Mouse (Mus musculus): ENCODE data around the gene Rrm1.
"Not testable (repeated sequence)": the region's sequence is repeated elsewhere in the genome, so short reads cannot be mapped to it uniquely, and the experiment has no call there.

Gene Rrm1

DNA sequence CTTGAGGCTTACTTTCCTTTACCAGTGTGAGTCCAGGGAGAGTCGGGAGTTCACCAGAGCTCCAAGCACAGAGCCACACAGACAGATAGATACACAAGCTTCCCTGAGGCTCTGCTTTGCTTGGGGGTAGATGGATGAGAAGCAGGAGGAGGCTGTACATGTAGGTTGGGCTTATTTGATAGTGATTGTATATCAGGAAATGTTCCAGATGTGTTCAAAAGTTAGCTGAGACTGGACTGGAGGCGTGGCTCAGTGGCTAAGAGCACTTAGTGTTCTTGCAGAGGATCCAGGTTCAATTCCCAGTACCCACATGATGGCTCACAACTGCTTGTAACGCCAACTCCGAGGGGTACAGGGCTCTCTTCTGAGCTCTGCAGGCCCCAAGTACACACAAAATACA, 36.9 kb downstream of the Rrm1 start:
- DNase-seq (ENCODE audit: low spot score), result no peak

- no peak for DNase-seq (ENCODE audit: low spot score)
Measured at GRCm38 (mm10) chr7:102478926-102479325, 37.4 kb downstream of the Rrm1 start.

DNA sequence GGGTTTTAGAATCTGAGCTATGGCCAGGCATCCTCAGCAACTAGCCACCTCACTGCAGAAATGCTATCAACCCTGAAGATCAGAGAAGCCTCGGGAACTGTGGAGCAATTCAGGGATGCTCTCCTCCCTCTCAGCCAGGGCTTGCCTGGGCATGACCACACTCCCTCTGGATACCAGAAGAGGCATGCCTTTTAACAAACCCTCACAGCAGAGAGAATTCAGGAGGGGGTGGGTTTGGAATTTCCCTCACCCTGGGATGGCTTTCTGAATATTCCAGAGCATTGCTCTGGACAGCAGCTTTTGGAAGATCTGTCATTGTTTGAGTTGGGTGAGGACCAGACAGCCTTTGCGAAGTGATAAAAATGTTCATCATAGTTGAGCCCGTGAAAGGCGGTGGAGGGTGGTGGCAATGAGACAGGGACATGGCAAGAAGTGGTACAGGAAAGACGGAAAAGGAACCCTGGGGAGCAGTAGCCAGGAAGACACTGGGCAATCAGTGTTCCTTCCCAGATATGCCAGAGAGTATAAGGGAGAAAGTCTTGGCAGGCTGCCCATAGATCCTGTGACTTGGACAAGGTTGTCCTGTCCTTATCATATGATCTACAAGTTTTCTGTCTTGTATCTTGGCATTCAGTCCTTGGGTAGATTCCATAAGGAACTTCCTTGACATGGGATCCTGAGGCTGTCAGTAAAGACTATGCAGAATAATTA, 38.0 kb downstream of the Rrm1 start:
- peak; percentile 69 for DNase-seq (ENCODE audit: low spot score)

DNA sequence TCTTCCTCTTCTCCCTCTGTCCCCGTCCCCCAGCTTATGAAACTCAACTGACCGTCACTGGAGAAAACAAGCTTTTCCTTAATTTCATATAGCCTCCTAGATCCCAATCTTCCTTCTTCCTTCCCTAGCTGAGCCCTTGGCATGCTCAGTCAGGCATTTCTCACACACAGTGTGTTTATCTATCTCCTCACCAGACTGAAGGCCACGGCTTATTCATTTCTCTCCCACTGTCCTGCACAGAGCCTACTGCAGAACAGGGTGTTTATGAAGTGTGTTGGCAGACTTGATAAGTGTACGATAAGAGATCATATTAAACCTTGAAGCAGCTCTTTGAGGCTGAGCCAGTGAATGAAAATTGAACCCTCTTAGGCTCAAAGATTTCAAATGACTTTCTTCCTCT, 39.3 kb downstream of the Rrm1 start:
- DNase-seq (ENCODE audit: low spot score), result no peak

DNA sequence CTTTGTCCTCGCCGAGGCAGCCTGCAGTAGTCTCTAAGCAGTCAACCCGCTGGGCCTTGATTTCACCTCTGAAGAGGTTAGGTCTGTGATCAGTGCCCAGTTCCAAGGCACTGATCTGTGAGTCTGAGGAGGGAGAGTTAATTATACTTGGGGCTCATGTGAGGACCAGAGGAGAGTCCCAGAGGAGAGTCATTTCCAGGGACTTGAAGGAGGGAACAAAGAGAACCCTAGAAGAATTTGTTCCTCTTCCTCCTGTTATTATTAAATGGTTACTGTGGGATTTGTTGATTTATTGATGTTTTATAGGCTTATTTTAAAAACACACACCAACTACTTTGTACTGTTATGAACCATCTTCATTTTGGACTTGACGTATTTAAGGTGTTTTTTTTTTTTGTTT, 40.1 kb downstream of the Rrm1 start, which contains the start of gene Olfr543:
Olfr543 (minus strand) TSS at position 101 of the 400 bp plus-strand sequence.
- no peak for DNase-seq (ENCODE audit: low spot score)

- no peak for DNase-seq (ENCODE audit: low spot score)
Measured at GRCm38 (mm10) chr7:102483665-102484064, 42.2 kb downstream of the Rrm1 start.

DNA sequence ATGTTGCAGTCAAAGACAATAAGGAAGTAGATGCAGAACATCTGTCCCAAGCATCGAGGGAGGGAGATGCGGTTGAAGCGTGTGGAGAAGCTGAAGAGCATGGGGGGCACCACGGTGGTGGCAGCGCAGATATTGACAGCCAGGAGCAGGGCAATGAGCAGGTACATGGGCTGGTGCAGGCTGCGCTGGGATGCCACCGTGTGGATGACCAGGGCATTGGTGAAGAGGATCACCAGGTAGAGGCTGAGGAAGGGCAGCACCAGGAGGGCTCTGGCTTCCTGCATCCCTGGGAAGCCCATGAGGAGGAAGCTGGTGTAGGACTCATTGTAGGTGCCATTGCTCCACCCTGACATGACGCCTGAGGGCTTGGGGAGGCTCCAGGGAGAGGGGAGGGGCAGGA, 43.3 kb downstream of the Rrm1 start:
- not testable (repeated sequence) for DNase-seq (ENCODE audit: low spot score)

DNA sequence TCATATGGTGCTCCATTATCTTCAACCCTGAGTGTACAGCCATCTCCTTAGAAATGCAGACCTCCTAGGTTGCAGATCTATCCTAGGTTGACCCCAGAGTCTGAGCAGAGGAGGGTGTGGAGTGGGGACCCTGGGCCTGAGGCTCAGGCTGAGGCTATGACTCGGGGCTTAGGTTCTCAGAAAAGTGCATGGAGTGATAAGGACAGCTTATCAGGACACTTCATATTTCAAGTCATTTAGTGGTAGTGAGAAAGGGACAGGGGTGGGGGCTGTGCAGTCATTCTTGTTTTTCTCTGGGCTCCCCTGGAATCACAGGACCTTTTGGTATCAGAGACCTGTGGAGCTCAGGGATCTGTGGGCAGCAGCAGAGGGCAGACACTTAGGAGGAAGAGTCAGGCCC, 44.6 kb downstream of the Rrm1 start:
- no peak for DNase-seq (ENCODE audit: low spot score)

DNA sequence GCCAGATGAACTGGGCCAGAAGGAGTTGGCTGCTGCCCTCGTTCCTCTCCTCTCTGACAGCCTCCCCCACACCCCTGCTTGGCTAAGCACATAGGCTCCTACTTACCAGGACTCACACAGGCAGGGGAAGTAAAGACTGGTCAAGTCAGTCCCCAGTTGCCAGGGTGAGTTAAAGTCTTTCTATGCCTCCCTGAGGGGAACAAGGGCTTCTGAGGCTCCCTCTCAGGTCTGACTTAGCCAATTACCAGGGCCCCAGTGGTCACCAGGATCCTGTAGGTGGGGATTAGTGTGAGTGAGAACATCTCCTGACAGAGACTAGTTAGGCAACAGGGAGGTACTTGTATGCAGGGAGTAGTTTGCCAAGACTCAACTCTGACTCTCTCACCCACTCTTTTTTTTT, 46.7 kb downstream of the Rrm1 start, which contains the start of gene Olfr544:
Olfr544 (minus strand) TSS at position 153 of the 400 bp plus-strand sequence.
- peak; percentile 57 for DNase-seq (ENCODE audit: low spot score)

GRCm38 (mm10) chr7:102494416-102494815, 52.9 kb downstream of the Rrm1 start:
- DNase-seq (ENCODE audit: low spot score), result not testable (repeated sequence)

DNA sequence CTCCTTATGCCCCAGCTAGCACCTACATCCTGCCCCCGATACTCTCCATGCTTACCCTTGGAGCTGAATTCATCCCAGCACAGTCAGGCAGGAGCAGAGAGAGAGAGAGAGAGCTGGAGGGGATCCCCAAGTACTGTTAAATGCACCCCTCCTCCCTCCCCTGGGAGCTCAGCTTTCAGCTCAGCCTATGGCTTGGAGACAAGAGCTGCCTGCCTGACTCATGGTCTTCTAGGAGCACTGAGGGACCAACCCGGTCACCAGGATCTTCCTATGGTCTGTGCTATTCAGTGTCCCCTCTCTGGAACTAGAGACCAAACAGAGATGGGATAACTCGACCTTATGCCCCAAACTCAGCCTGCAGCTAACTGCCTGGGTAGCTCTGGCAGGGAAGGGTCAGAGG, 58.0 kb downstream of the Rrm1 start, which contains the start of gene Olfr545:
Olfr545 (minus strand) TSS at position 101 of the 400 bp plus-strand sequence.
- no peak for DNase-seq (ENCODE audit: low spot score)

DNA sequence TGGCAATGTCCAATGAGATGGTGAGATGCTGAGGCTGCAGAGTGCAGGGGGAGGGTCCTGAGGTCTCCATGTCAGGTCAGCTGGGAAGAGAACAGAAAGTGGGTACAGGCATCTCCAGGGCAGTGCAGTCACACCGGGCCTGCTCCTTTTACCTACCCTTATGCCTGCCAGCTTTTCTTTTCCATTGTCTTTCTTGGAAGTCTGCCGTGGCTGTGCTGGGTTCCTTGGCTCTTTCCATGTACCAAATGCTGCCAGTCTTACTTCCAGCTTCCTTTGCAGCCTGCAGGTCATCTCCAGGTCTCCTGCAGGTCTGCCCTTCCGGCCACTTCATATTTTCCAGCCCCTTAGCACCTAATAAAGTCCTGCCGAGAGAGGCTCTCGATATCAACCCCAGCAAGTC, 60.5 kb downstream of the Rrm1 start:
- DNase-seq (ENCODE audit: low spot score), result no peak

DNA sequence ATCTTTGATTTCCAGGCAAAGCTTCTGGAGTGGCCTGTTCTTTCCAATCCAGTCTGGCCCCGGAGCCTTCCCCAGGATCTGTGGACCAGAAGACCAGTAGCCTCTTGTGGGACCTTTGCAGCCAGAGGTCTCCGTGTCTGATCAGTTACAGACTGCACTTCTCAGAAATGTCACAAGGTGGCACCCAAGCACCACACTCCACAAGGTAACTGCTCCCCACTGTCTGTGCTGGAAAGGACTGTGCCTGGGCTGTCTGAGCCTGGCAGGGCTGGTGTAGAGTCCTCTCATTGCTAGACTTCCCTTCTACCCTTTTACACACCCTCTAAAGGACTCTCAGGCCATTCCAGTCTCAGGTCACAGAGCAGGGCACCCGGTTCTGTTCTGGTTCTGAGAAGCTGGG, 65.4 kb downstream of the Rrm1 start:
- peak; percentile 70 for DNase-seq (ENCODE audit: low spot score)

DNA sequence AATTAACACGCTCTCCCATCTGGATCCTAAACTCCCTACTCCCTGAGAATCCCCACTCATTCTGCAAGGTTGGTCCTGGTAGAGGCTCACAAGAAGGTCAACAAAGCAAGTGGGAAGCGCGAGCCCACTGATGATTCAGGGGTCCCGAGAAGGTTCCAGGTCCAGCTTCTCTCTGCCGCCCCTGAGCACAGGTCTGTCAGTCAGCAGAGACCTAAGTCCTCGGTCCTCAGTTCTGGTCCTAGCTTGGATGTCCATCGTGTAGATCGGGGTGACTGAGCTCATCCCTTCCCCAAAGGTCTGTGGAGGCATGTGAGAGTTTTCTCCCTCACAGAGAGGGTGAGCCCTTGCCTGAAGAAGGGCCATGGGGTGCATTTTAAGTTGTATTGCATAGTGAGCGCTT, 66.6 kb downstream of the Rrm1 start:
- DNase-seq (ENCODE audit: low spot score), result no peak

DNA sequence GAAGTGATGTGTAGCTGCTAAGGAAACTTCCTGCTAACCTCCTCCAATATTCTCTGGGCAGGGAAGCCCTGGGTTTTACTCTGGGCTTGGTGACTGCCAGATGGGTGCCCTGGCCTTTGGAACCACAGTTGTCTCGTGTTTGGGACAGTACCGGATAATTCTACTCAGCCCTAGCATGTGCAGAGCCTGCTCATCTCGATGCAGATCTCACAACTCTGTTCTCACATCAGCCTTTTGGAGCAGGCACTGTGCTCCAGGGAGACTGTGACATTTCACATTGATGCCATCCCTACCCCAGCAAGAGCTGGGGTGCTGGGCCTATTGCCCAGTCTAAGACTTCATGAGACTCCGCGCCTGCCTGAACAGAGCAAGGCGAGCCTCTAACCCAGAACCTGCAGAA, 67.2 kb downstream of the Rrm1 start:
- no peak for DNase-seq (ENCODE audit: low spot score)

DNA sequence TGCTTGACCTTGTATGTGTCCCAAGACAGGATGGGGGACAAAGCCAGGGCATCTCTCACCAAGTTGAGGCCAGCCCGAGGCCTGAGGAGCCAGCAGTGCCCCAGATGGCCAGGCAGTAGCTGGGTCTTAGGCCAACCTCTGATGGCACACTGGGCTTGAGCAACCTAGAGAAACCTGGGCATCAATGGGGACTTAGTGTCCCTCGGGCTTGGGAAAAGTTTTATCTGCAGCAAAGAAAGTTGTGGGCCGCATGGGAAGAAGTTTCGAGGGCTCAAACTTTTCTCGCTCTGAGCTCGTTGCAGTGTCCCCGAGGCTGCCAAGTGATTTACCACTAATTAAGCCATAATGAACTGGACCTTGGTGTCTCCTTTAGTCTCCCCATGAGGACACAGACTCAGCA, 68.2 kb downstream of the Rrm1 start:
- DNase-seq (ENCODE audit: low spot score), result no peak

DNA sequence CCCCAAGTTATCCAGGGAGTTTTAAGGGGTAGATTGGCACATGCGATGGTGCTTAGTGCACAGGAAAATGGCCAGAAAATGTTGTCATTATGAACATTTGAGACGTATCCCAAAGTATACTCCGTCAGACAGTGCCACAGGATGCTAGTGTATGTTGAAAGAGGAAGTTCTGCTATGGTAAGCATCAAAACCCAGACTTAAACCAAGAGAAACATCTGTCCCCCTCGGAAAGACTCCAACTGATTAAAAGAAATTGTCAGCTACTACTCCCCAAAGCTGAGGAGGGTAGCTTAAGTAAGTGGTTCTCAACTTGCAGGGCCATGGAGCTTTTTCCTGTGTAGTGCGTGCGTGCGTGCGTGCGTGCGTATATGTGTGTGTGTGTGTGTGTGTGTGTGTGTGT, 70.4 kb downstream of the Rrm1 start:
- DNase-seq (ENCODE audit: low spot score), result no peak

DNA sequence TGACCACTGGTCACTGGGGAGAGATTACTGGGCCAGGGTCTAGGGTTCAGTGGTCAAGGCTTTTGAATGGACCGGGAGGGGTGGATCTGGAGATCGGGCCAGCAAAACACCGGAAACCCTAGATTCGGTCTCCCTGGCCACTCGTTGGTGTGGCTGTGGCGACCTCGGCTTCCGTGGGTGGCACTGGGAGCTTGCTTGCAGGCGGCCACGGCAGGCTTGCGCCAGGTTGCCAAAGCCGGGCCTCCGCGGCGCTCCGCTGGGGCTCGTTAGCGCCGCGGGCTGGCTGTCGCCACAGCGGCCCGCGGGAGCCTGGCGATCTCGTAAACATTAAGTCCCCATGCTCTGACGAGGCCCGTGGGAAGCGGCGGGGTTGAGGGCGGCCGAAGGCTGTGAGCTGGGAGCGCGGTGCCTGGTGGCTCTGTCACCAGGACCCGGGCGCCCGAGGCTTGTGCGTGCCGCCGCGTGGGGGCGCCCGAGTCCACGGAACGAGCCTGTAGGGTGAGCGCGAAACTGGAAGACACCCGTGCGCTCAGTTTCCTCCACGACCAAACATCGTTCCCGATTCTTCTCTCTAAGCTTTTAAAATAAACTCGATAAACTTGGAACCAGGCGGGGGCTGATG, 71.4 kb downstream of the Rrm1 start:
- DNase-seq (ENCODE audit: low spot score), result peak; percentile 58

DNA sequence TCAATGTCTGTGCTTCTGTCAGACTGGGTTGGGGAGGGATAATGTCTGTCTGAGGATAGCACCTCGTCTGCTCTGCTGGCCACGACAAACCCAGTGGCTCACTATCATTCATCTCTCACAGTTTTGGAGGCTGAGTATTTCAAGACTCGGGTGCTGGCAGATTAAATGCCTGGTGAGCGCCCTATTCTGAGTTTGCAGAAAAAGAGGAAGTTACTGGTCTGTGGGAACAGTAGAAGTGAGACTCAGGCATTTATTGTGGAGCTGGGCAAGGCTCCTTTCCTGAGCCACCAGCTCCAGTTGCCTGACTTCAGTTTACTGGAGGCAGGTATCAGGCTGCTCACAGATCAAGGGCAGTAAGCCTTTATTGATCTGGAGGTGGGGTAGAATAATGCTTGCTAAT, 72.6 kb downstream of the Rrm1 start:
- no peak for DNase-seq (ENCODE audit: low spot score)

DNA sequence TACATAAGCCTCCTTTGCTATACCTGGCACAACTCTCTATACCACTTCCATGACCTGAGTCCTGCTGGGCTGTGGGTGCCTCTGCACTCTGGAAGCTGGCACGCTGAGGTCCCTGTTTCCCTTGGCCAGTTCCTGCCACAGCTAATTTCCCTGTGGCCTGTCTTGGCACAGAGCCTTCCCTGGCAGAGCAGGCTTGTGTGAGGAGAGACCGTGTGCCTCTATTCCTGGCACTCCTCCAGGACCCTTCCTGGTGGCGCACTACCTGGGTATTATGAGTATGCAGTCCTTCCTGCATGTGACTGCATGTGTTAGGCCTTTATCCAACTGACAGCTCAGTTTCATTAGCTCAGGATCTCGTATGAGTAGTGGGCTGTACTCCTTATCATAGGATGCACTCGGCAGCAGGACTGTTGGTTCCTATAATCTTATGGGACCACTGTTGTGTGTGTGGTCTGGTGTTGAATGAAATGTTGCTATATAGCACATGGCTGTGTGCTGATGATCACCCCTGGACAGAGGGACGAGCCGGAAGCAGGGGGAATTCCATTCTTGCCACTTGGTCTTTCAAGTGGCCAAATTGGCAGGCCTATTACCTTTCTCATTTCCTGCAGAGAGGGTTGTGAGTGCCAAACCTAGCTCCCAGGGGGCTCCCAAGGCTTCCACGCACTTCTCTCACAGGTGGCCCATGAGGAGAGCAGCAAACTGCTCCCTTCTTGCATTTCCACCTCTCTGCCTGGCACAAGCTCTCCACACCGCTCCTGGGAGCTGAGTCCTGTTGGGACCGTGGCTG, 75.0 kb downstream of the Rrm1 start:
- peak; percentile 33 for DNase-seq (ENCODE audit: low spot score)

GRCm38 (mm10) chr7:102517051-102517335, 75.5 kb downstream of the Rrm1 start:
- DNase-seq (ENCODE audit: low spot score), result no peak

All from adipocyte (in vitro differentiated cells).